Mouse (Mus musculus) gastrocnemius, postnatal 25 days (tissue): Measurements from ENCODE around the gene Ddit4. TPM values are rescaled to one million over a fixed set of nuclear protein-coding genes. Genes with fewer than 3 reads are reported as not detected.

Source experiments
- DNase-seq: peaks from one replicate; pipeline ENCODE4 v3.0.0; 2022
- total RNA-seq, 2 experiments: library from RNA; stranded (reverse); gene quantifications; 1 replicate in 1 of 2; 2 replicates in 1 of 2; pipeline ENCODE4 v1.2.3; 2021

The Ddit4 gene
- total RNA-seq, 2 experiments from 2014 or later, result 8.6 to 11.4 TPM

- DNase-seq, result no peak
Measured at GRCm38 (mm10) chr10:59949255-59949648, 2.4 kb downstream of the Ddit4 start.

DNA sequence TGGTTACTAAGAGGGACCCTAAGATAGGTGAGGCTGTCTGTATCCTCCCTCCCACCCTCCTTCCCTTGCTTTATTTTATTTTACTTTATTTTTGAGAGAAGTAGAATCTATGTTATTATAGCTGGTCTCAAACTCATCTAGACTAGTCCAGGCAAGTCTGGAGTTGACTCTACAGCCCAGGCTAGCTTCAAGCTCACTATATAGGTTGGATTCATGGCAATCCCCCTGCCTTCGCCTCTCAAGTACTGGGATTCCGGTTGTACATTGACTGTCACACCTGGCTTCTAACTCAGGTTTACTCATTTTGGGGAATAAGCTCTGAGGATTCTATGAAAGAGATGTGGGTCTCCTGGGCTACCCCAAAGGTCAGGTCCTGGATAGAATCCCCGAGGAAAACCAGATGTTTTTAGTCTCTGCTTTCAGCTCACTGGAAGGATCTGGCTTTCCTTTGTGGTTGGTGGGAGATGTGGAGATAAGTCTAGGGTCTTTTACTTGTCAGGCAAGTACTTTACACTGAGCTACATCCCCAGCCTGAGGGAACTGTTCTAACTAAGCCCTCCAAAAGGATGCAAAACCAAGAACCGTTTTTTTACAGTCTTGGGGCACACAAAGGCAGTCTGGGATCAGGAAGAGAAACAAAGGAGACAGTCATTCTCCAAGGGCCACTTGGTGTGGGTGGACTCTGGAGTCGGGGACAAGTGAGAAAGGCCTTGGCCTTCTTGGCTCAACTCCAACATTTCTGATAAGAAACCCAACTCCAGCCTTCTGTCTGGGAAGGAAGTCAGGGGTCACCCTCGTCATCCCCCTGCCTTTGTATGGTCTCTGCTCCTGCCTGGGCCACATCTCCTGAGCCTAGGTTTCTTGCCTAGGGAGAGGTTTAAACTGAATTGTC, 3.0 kb downstream of the Ddit4 start:
- DNase-seq, result no peak

- DNase-seq, result peak; percentile 55
Measured at GRCm38 (mm10) chr10:59947296-59948073, 4.1 kb downstream of the Ddit4 start.

GRCm38 (mm10) chr10:59946362-59946761, 5.3 kb downstream of the Ddit4 start:
- DNase-seq, result no peak

DNA sequence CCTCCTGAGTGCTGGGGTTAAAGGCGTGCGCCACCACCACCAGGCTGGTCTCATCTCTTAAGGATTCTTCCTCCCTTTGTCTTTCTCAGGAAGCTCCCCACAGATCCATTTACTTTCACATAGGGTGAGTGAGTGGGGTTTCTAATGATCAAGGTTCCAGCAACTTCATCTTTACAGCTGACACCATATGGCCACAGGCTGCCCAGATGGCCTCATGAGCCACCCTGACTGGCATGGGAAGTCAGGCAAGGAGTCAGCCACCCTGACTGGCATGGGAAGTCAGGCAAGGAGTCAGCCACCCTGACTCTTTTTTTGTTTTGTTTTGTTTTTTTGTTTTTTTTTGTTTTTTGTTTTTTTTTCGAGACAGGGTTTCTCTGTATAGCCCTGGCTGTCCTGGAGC, 6.2 kb downstream of the Ddit4 start:
- DNase-seq, result no peak

DNA sequence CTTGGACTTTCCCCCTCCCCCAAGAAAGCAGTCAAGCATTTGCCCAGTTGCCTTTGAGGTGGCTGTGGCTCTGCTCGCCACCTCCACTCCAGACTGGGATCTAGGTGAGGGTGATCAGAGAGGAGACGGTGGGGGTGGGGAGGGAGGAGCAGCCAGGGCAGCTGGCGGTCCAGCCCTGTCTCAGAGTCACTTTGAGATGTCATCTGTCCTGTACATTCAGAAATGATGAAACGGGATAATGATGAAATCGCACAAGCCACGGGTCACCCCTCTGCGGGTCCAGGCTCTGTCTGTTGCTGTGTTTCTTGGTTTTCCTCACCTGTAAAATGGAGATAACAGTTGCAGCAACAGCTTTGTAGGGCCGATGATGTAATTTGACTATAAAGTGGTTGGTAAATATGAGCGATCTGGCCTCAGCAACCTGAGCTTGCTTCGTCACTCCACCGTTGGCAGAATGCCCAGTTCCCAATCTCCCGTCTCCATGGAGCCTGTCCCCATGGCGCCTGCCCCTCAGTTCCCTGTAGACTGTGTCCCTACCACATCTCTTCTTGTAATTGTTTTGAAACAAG, 8.1 kb downstream of the Ddit4 start:
- peak; percentile 56 for DNase-seq

- no peak for DNase-seq
Measured at GRCm38 (mm10) chr10:59942847-59943420, 8.7 kb downstream of the Ddit4 start.

- no peak for DNase-seq
Measured at GRCm38 (mm10) chr10:59942281-59942846, 9.3 kb downstream of the Ddit4 start.

DNA sequence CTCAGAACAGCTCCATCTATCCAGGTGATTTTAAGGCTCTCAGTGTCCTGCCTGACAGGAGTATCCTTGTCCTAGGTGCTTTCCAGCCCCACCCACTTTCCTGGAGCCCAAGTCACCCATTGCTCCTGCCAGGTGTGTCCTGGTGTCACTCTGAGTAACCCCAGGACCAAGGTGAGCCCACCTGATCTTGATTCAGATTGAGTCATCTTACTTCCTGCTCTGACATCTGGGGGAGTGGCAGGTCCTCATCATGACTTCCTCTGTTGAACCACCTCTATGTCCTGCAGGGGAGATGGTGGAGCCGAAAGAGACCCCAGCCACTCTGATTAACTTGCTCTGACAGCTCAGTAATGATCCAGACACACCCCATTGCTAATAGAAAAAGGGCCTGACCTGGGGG, 12.6 kb downstream of the Ddit4 start:
- no peak for DNase-seq

GRCm38 (mm10) chr10:59938662-59939061, 13.0 kb downstream of the Ddit4 start:
- no peak for DNase-seq

DNA sequence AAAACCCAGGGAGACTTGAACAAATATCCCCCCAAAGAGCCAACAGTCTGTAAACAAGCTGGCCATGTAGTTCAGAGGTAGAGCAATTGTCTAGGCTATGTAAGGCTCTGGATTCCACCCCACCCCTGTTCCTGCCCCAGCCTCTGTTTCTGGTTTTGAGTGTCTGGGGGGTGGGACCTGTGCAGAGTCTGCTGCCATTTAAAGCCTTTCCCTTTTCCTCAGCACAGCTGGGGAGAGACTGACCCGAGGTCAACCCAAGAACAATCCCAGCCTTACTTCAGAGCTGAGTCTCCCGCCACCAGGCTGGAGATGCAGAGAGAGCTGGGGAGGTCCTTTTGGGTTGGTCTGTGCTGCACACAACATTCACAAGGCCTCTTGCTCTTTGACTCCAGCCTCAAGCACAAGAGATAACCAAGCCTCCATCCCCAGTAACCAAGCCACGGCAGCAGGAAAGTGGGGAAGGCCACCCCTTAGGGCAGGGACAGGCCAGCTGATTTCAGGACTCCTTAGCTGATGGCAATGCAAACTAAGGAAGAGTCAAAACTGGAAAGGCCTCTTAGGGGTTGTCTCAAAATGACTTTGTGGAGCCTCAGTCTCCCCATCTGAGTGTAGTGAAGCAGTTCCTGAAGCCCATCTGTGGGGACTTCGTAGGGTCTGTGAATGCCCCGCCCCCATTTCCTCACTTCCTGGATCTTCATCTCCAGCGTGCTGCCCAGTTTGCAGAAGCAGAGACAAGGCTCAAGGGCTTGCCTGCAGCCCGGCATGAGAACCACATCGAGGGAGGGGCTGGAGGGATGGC, 15.4 kb downstream of the Ddit4 start:
- no peak for DNase-seq

DNA sequence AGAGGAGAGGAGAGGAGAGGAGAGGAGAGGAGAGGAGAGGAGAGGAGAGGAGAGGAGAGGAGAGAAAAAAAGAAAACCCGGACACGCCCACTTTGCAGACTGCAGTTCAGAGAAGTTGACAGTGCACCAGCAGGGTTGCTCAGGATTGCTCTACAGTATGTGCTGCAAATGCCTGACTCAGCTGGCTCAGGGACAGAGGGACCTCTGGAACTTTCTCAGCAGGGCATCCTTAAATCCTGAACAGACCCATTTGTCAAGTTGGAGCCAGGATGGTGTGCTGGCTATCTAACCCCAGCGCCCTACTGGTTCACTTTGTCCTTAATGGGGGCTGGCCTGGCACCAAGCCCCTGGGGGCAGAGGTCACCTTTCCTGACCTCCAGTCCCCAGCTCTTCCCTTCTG, 17.6 kb downstream of the Ddit4 start:
- DNase-seq, result no peak

DNA sequence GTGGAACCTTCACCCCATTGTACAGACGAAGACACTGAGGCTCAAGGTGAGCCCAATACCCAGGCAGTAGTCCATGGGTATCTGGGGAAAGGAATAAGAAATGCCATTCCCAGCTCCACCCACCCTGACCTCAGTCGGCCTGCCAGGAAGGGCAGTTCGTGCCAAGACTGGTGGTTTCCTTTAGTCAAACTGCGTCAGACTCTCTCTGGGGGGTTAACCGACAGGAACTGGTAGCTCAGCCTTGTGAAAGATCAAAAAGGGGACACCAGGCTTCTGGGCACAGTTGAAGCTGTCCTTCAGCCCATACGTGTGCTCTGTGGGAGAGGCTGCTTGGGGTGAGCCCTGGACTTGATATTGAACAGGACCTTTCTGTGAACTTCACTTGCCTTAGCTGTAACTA, 19.1 kb downstream of the Ddit4 start:
- DNase-seq, result no peak

GRCm38 (mm10) chr10:59930996-59931395, 20.6 kb downstream of the Ddit4 start:
- DNase-seq, result no peak

- DNase-seq, result no peak
Measured at GRCm38 (mm10) chr10:59929205-59929604, 22.4 kb downstream of the Ddit4 start.

DNA sequence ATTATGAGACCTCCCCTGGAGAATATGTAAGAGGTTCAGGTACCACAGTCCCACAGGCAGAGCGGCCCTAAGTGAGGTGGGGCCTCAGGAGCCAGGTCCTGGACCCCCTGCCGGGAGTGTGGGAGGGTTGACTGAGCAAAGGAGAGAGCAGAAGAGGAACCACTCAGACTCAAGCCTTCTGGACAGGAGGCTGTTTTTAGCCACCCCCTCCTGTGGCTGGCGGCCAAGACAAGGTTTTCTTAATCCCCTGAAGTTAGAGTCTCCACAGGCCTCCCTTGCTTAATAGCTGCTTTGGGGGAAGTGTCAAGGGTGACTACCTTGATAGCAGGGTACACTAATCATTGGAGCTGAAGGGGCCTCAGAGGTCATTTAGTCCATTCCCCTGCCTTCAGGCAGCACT, 27.3 kb downstream of the Ddit4 start:
- no peak for DNase-seq

DNA sequence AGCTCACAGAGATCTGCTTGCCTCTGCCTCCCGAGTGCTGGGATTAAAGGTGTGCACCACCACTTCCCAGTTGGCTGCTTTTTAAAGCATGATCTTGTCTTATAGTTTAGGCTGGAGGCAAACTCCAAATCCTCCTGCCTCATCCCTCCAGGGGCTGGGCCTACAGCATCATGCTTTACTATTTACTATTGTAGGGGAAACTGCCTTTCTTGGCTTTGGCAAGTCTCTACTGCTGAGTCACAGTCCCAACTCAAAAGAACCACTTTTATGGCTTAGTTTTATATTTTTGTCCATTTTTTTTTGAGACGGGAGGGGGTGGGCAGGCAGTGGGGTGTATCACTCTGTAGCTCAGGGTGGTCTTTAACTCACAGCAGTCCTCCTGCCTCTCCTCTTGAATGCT, 28.1 kb downstream of the Ddit4 start:
- no peak for DNase-seq

DNA sequence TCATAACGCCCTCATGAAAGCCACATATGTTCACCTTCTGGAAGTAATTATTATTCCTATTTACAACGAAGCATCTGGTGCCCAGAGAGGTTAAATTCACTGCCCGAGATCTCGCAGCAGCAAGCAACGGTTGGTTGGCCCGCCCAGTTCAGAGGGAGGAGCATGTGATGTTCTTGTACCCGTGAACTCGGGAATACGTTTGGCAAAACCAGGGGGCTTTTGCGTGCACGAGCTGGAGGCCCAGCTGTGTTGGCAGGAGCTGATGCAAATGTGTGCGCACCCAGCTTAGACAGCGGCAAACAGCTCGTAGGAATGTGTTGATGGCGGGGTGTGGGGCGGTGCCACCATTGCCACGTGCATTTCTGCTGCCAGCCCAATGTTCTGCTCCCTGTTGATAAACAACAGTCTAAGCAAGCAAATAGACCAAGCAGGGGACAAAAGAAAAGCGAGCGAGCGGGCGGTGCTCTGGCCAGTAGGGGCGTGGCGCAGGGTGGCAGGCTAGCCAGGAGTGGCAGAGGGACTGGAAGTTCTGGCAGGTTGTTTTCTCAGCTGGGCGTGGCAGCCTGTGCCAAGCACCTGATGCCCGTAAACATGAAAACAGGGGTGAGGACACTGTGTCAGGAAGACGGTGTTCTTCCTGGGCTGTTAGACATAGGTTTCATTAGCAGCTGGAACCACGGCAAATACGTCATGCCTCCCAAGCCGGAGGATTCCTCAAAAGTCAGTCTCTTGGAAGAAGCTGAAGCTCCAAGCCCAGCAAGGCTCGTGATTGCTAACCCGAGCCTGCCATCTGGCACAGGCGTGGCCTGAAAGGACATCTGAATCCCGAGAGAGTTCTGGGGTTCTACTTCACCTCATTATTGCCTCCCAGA, 30.6 kb downstream of the Ddit4 start:
- peak; percentile 89 for DNase-seq

DNA sequence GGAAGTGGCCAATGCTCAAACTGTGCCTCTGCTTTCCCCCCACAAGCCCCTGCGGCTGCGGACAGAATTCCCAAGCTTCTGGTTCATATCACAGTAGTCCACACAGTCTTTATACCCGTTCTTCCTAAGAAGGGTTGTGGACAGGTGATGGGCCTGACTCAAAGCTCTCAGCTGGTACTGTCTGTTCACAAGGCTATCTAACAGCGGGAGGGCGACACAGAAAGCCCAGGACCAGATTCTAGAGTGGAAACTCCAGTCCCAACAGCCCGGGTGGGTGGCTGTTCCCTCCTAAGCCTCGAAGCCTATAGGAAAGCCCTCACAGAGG, 31.2 kb downstream of the Ddit4 start:
- DNase-seq, result no peak

- DNase-seq, result peak; percentile 56
Measured at GRCm38 (mm10) chr10:59919494-59920181, 32.0 kb downstream of the Ddit4 start.
